Mouse (Mus musculus) midbrain, embryonic 13.5 days (tissue): ENCODE measurements at regions not wholly inside any gene's neighbourhood (a gene's known extent, or its start where the extent isn't known, plus 50 kb on each side); places are given as distances from the start of the nearest gene placed in this dataset.

ENCODE experiments used
- ATAC-seq: fragments of 200-750 bp; cut with Nextera tagmentation; 2 replicates; pipeline ENCODE4 v1.8.0; 2017; ENCODE audit warnings: mild to moderate bottlenecking, moderate TSS enrichment, moderate library complexity
- H3K27ac ChIP-seq: fragments of 300-500 bp; sonication (generic); 2 replicates; pipeline ENCODE4 v1.5.1; 2015; ENCODE audit warnings: inconsistent platforms, mild to moderate bottlenecking, moderate library complexity
- H3K27me3 ChIP-seq: fragments of 300-500 bp; sonication (generic); 2 replicates; pipeline ENCODE4 v1.6.1; 2015; ENCODE audit warnings: mild to moderate bottlenecking, inconsistent platforms
- H3K36me3 ChIP-seq: fragments of 300-500 bp; sonication (generic); 2 replicates; pipeline ENCODE4 v1.6.1; 2015; ENCODE audit warnings: mild to moderate bottlenecking, inconsistent platforms
- H3K4me1 ChIP-seq: fragments of 300-500 bp; sonication (generic); replicated peaks from 2 replicates; pipeline ENCODE4 v1.6.1; 2015; ENCODE audit warnings: inconsistent platforms
- H3K4me2 ChIP-seq: fragments of 300-500 bp; sonication (generic); replicated peaks from 2 replicates; pipeline ENCODE4 v1.6.1; 2015; ENCODE audit warnings: moderate library complexity, mild to moderate bottlenecking, inconsistent platforms
- H3K4me3 ChIP-seq: fragments of 300-500 bp; sonication (generic); replicated peaks from 2 replicates; pipeline ENCODE4 v1.5.1; 2015; ENCODE audit warnings: mild to moderate bottlenecking, inconsistent platforms
- H3K9ac ChIP-seq: fragments of 300-500 bp; sonication (generic); replicated peaks from 2 replicates; pipeline ENCODE4 v1.6.1; 2015; ENCODE audit warnings: mild to moderate bottlenecking, inconsistent platforms
- H3K9me3 ChIP-seq: fragments of 300-500 bp; sonication (generic); 2 replicates; pipeline ENCODE4 v1.6.1; 2016; ENCODE audit warnings: mild to moderate bottlenecking, inconsistent platforms
- WGBS: fragments of 180-500 bp; shearing (Covaris S2); methylation state at CpG from one replicate; pipeline ENCODE4 v1.1.7; 2015; 5-methylcytosine and 5-hydroxymethylcytosine counted together

GRCm38 (mm10) chr1:51621062-51621461, 142.8 kb upstream of the Nabp1 start:
- Histone ChIP-seq H3K9me3 (no peaks in the 10 kb centered on the region), H3K27me3 (peaks cover 12% of the 10 kb centered on the region), H3K4me1 (peaks cover 51% of the 10 kb centered on the region), H3K27ac (no peak overlapping the region), H3K4me2 (no peak overlapping the region), H3K36me3 (no peaks in the 10 kb centered on the region), H3K4me3 (no peak overlapping the region), H3K9ac (no peak overlapping the region)
- 93% methylated on average over 6 of the region's 6 CpGs for WGBS
- no peak for ATAC-seq

- H3K9ac ChIP-seq: peak overlapping the region; percentile 45; the same call in 1 of the 2 replicates
- 25% methylated on average over 13 of the region's 13 CpGs for WGBS
- peak; percentile 44 for ATAC-seq
- H3K9me3 ChIP-seq: no peaks in the 10 kb centered on the region
- peak overlapping the region; percentile 59; the same call in 1 of the 2 replicates for H3K27ac ChIP-seq
- 0 out of 2 replicates have a peak overlapping the region, but pooled peaks have one; percentile 5 for H3K4me2 ChIP-seq
- H3K4me3 ChIP-seq: no peak overlapping the region
- no peaks in the 10 kb centered on the region for H3K36me3 ChIP-seq
- H3K27me3 ChIP-seq: peaks cover 9% of the 10 kb centered on the region
- peaks cover 42% of the 10 kb centered on the region for H3K4me1 ChIP-seq
Measured at GRCm38 (mm10) chr1:51617502-51618251, 139.5 kb upstream of the Nabp1 start.

- Histone ChIP-seq H3K9me3 (no peaks in the 10 kb centered on the region), H3K27me3 (peaks cover 9% of the 10 kb centered on the region), H3K9ac (no peak overlapping the region), H3K4me2 (no peak overlapping the region), H3K27ac (no peak overlapping the region), H3K36me3 (no peaks in the 10 kb centered on the region), H3K4me3 (no peak overlapping the region), H3K4me1 (peaks cover 28% of the 10 kb centered on the region)
- 89% methylated on average over 1 of the region's 1 CpGs for WGBS
- no peak; the same call in 1 of the 2 replicates for ATAC-seq
Measured at GRCm38 (mm10) chr1:51616091-51616490, 137.9 kb upstream of the Nabp1 start.

GRCm38 (mm10) chr1:51615523-51615922, 137.3 kb upstream of the Nabp1 start:
- 31% methylated on average over 6 of the region's 6 CpGs for WGBS
- ATAC-seq: peak; percentile 53; the same call in 1 of the 2 replicates
- H3K36me3 ChIP-seq: no peaks in the 10 kb centered on the region
- peaks cover 24% of the 10 kb centered on the region for H3K4me1 ChIP-seq
- no peak overlapping the region for H3K4me3 ChIP-seq
- H3K27me3 ChIP-seq: peaks cover 9% of the 10 kb centered on the region
- H3K9ac ChIP-seq: no peak overlapping the region
- no peaks in the 10 kb centered on the region for H3K9me3 ChIP-seq
- no peak overlapping the region for H3K4me2 ChIP-seq
- H3K27ac ChIP-seq: no peak overlapping the region

- no peak for ATAC-seq
- no peaks in the 10 kb centered on the region for H3K9me3 ChIP-seq
- H3K4me1 ChIP-seq: peaks cover 24% of the 10 kb centered on the region
- no peaks in the 10 kb centered on the region for H3K36me3 ChIP-seq
- H3K9ac ChIP-seq: no peak overlapping the region
- H3K27me3 ChIP-seq: peaks cover 4% of the 10 kb centered on the region
- no peak overlapping the region for H3K27ac ChIP-seq
- H3K4me3 ChIP-seq: no peak overlapping the region
- no peak overlapping the region for H3K4me2 ChIP-seq
Measured at GRCm38 (mm10) chr1:51614700-51615099, 136.5 kb upstream of the Nabp1 start.

GRCm38 (mm10) chr1:51609295-51609694, 131.1 kb upstream of the Nabp1 start:
- no peak overlapping the region for H3K4me2 ChIP-seq
- peaks cover 16% of the 10 kb centered on the region for H3K4me1 ChIP-seq
- H3K36me3 ChIP-seq: no peaks in the 10 kb centered on the region
- no peak overlapping the region for H3K4me3 ChIP-seq
- H3K27me3 ChIP-seq: no peaks in the 10 kb centered on the region
- no peak overlapping the region for H3K27ac ChIP-seq
- WGBS: 90% methylated on average over 5 of the region's 5 CpGs
- H3K9me3 ChIP-seq: no peaks in the 10 kb centered on the region
- no peak overlapping the region for H3K9ac ChIP-seq
- no peak for ATAC-seq

GRCm38 (mm10) chr1:51607437-51607855, 129.2 kb upstream of the Nabp1 start:
- H3K9ac ChIP-seq: 0 out of 2 replicates have a peak overlapping the region, but pooled peaks have one; percentile 8
- no peaks in the 10 kb centered on the region for H3K9me3 ChIP-seq
- H3K36me3 ChIP-seq: no peaks in the 10 kb centered on the region
- H3K4me1 ChIP-seq: peaks cover 16% of the 10 kb centered on the region
- H3K4me2 ChIP-seq: no peak overlapping the region
- WGBS: 15% methylated on average over 8 of the region's 8 CpGs
- no peaks in the 10 kb centered on the region for H3K27me3 ChIP-seq
- no peak overlapping the region for H3K4me3 ChIP-seq
- H3K27ac ChIP-seq: peak overlapping the region; percentile 16
- ATAC-seq: peak; percentile 92

- no peaks in the 10 kb centered on the region for H3K27me3 ChIP-seq
- H3K9ac ChIP-seq: no peak overlapping the region
- H3K4me3 ChIP-seq: no peak overlapping the region
- H3K9me3 ChIP-seq: no peaks in the 10 kb centered on the region
- no peak overlapping the region for H3K4me2 ChIP-seq
- H3K27ac ChIP-seq: no peak overlapping the region
- H3K36me3 ChIP-seq: no peaks in the 10 kb centered on the region
- H3K4me1 ChIP-seq: peaks cover 2% of the 10 kb centered on the region
- 93% methylated on average over 6 of the region's 6 CpGs for WGBS
- ATAC-seq: no peak
Measured at GRCm38 (mm10) chr1:51602071-51602470, 123.8 kb upstream of the Nabp1 start.

- Histone ChIP-seq H3K4me1 (no peaks in the 10 kb centered on the region), H3K36me3 (no peaks in the 10 kb centered on the region), H3K9ac (no peak overlapping the region), H3K4me3 (no peak overlapping the region), H3K9me3 (no peaks in the 10 kb centered on the region), H3K4me2 (no peak overlapping the region), H3K27ac (no peak overlapping the region), H3K27me3 (no peaks in the 10 kb centered on the region)
- 32% methylated on average over 7 of the region's 7 CpGs for WGBS
- ATAC-seq: no peak
Measured at GRCm38 (mm10) chr1:51600425-51600824, 122.2 kb upstream of the Nabp1 start.

- H3K4me3 ChIP-seq: no peak overlapping the region
- no peaks in the 10 kb centered on the region for H3K36me3 ChIP-seq
- H3K4me1 ChIP-seq: 0 out of 2 replicates have a peak, but pooled peaks cover 3% of the 10 kb centered on the region
Measured at GRCm38 (mm10) chr1:51596935-51597820, 119.0 kb upstream of the Nabp1 start.

GRCm38 (mm10) chr1:51594666-51595065, 116.4 kb upstream of the Nabp1 start:
- 79% methylated on average over 4 of the region's 4 CpGs for WGBS
- Histone ChIP-seq H3K4me3 (no peak overlapping the region), H3K4me2 (no peak overlapping the region), H3K4me1 (peaks cover 8% of the 10 kb centered on the region; the same call in 1 of the 2 replicates), H3K27me3 (no peaks in the 10 kb centered on the region), H3K9me3 (no peaks in the 10 kb centered on the region), H3K27ac (no peak overlapping the region), H3K36me3 (no peaks in the 10 kb centered on the region), H3K9ac (no peak overlapping the region)
- ATAC-seq: no peak

More at GRCm38 (mm10) chr1:51596935-51597820, 119.0 kb upstream of the Nabp1 start:
- H3K9ac ChIP-seq: no peak overlapping the region
- ATAC-seq: peak; percentile 93
- no peaks in the 10 kb centered on the region for H3K27me3 ChIP-seq
- no peak overlapping the region for H3K4me2 ChIP-seq
- no peak overlapping the region for H3K27ac ChIP-seq
- WGBS: 48% methylated on average over 18 of the region's 18 CpGs
- H3K9me3 ChIP-seq: no peaks in the 10 kb centered on the region
